Mouse (Mus musculus): ENCODE measurements around the gene Tnfaip8l1. TPM values are rescaled to one million over a fixed set of nuclear protein-coding genes. Genes with fewer than 3 reads are reported as not detected.

Tnfaip8l1 gene
- total and polyA plus RNA-seq, 2 experiments from 2014 or later: 3.4 to 5.6 TPM

GRCm38 (mm10) chr17:56146131-56146530 is 16.1 kb upstream of the Tnfaip8l1 start:
- peaks cover 97% of the 10 kb centered on the region for H3K27me3 ChIP-seq (ENCODE audit: control insufficient read depth, insufficient read depth, low read length)
- H3K9ac ChIP-seq (replicated peaks; ENCODE audit: low read depth, low read length): no peak overlapping the region
- H3K36me3 ChIP-seq (replicated peaks; ENCODE audit: control insufficient read depth, insufficient read depth, low read length): no peaks in the 10 kb centered on the region
- no peak for ATAC-seq (ENCODE audit: insufficient read depth, low read depth)
- H3K9me3 ChIP-seq (replicated peaks; ENCODE audit: control insufficient read depth, low read length): no peaks in the 10 kb centered on the region
- no peak for TF ChIP-seq CTCF (IDR thresholded peaks at IDR 0.05; ENCODE audit: low read depth)
- no peak for TF ChIP-seq EP300 (IDR thresholded peaks at IDR 0.05; ENCODE audit: low read depth)
- H3K4me2 ChIP-seq (ENCODE audit: low read depth, low read length): no peak overlapping the region
- no peak overlapping the region for H3K4me3 ChIP-seq (ENCODE audit: low read depth, low read length)
- H3K4me1 ChIP-seq (ENCODE audit: control insufficient read depth, insufficient read depth): peaks cover 6% of the 10 kb centered on the region; the same call in 1 of the 2 replicates
- no peak overlapping the region for H3K27ac ChIP-seq (ENCODE audit: low read depth)
- 16% methylated on average over 9 of the region's 9 CpGs for WGBS
- no peak for DNase-seq (ENCODE audit: low spot score)

- H3K4me2 ChIP-seq (ENCODE audit: low read depth, low read length): no peak overlapping the region
- no peaks in the 10 kb centered on the region for H3K4me1 ChIP-seq (ENCODE audit: control insufficient read depth, insufficient read depth)
- no peak overlapping the region for H3K9ac ChIP-seq (replicated peaks; ENCODE audit: low read depth, low read length)
- no peak for ATAC-seq (ENCODE audit: insufficient read depth, low read depth)
- H3K4me3 ChIP-seq (ENCODE audit: low read depth, low read length): no peak overlapping the region
- H3K27me3 ChIP-seq (ENCODE audit: control insufficient read depth, insufficient read depth, low read length): peaks cover 89% of the 10 kb centered on the region
- WGBS: 44% methylated on average over 12 of the region's 12 CpGs
- no peak for DNase-seq (ENCODE audit: low spot score)
- H3K27ac ChIP-seq (ENCODE audit: low read depth): no peak overlapping the region
- H3K9me3 ChIP-seq (replicated peaks; ENCODE audit: control insufficient read depth, low read length): no peaks in the 10 kb centered on the region
- no peaks in the 10 kb centered on the region for H3K36me3 ChIP-seq (replicated peaks; ENCODE audit: control insufficient read depth, insufficient read depth, low read length)
- TF ChIP-seq EP300 (IDR thresholded peaks at IDR 0.05; ENCODE audit: low read depth) (no peak), CTCF (IDR thresholded peaks at IDR 0.05; ENCODE audit: low read depth) (no peak)
Observed at GRCm38 (mm10) chr17:56147420-56147819, 14.9 kb upstream of the Tnfaip8l1 start.

GRCm38 (mm10) chr17:56148280-56148679 is 14.0 kb upstream of the Tnfaip8l1 start:
- 21% methylated on average over 9 of the region's 9 CpGs for WGBS
- no peak overlapping the region for H3K27ac ChIP-seq (ENCODE audit: low read depth)
- H3K4me3 ChIP-seq (ENCODE audit: low read depth, low read length): no peak overlapping the region
- no peaks in the 10 kb centered on the region for H3K9me3 ChIP-seq (replicated peaks; ENCODE audit: control insufficient read depth, low read length)
- DNase-seq (ENCODE audit: low spot score) (no peak), ATAC-seq (ENCODE audit: insufficient read depth, low read depth) (no peak)
- peaks cover 80% of the 10 kb centered on the region for H3K27me3 ChIP-seq (ENCODE audit: control insufficient read depth, insufficient read depth, low read length)
- H3K36me3 ChIP-seq (replicated peaks; ENCODE audit: control insufficient read depth, insufficient read depth, low read length): no peaks in the 10 kb centered on the region
- TF ChIP-seq CTCF (IDR thresholded peaks at IDR 0.05; ENCODE audit: low read depth): no peak
- no peak for TF ChIP-seq EP300 (IDR thresholded peaks at IDR 0.05; ENCODE audit: low read depth)
- H3K9ac ChIP-seq (replicated peaks; ENCODE audit: low read depth, low read length): no peak overlapping the region
- no peaks in the 10 kb centered on the region for H3K4me1 ChIP-seq (ENCODE audit: control insufficient read depth, insufficient read depth)
- no peak overlapping the region; the same call in 1 of the 2 replicates for H3K4me2 ChIP-seq (ENCODE audit: low read depth, low read length)

GRCm38 (mm10) chr17:56148790-56149618 is 13.3 kb upstream of the Tnfaip8l1 start:
- Histone ChIP-seq H3K27ac (ENCODE audit: low read depth) (no peak overlapping the region), H3K27me3 (ENCODE audit: control insufficient read depth, insufficient read depth, low read length) (peaks cover 78% of the 10 kb centered on the region), H3K4me3 (ENCODE audit: low read depth, low read length) (no peak overlapping the region), H3K36me3 (replicated peaks; ENCODE audit: control insufficient read depth, insufficient read depth, low read length) (no peaks in the 10 kb centered on the region), H3K4me1 (ENCODE audit: control insufficient read depth, insufficient read depth) (no peaks in the 10 kb centered on the region), H3K9me3 (replicated peaks; ENCODE audit: control insufficient read depth, low read length) (no peaks in the 10 kb centered on the region), H3K9ac (replicated peaks; ENCODE audit: low read depth, low read length) (no peak overlapping the region), H3K4me2 (ENCODE audit: low read depth, low read length) (peak overlapping the region; percentile 30; the same call in 1 of the 2 replicates)
- TF ChIP-seq EP300 (IDR thresholded peaks at IDR 0.05; ENCODE audit: low read depth) (no peak), CTCF (IDR thresholded peaks at IDR 0.05; ENCODE audit: low read depth) (no peak)
- DNase-seq (ENCODE audit: low spot score) (no peak), ATAC-seq (ENCODE audit: insufficient read depth, low read depth) (no peak)
- WGBS: 3% methylated on average over 28 of the region's 30 CpGs

- H3K36me3 ChIP-seq (replicated peaks; ENCODE audit: control insufficient read depth, insufficient read depth, low read length): no peaks in the 10 kb centered on the region
- H3K27me3 ChIP-seq (ENCODE audit: control insufficient read depth, insufficient read depth, low read length): peaks cover 69% of the 10 kb centered on the region
- no peak overlapping the region for H3K27ac ChIP-seq (ENCODE audit: low read depth)
- WGBS: 51% methylated on average over 2 of the region's 2 CpGs
- no peak for DNase-seq (ENCODE audit: low spot score)
- H3K4me3 ChIP-seq (ENCODE audit: low read depth, low read length): no peak overlapping the region
- H3K4me1 ChIP-seq (ENCODE audit: control insufficient read depth, insufficient read depth): no peaks in the 10 kb centered on the region
- no peak for ATAC-seq (ENCODE audit: insufficient read depth, low read depth)
- no peak for TF ChIP-seq EP300 (IDR thresholded peaks at IDR 0.05; ENCODE audit: low read depth)
- no peak overlapping the region for H3K4me2 ChIP-seq (ENCODE audit: low read depth, low read length)
- no peak overlapping the region for H3K9ac ChIP-seq (replicated peaks; ENCODE audit: low read depth, low read length)
- H3K9me3 ChIP-seq (replicated peaks; ENCODE audit: control insufficient read depth, low read length): no peaks in the 10 kb centered on the region
Observed at GRCm38 (mm10) chr17:56149897-56150296, 12.4 kb upstream of the Tnfaip8l1 start.

All from heart, postnatal 0 days (tissue).